Mouse (Mus musculus) left cerebral cortex, adult 18-20 months (tissue): ENCODE results near the gene Gm5460. TPM values are rescaled to one million over a fixed set of nuclear protein-coding genes. Genes with fewer than 3 reads are reported as not detected.

Experiments
- DNase-seq, 2 experiments: peaks; one replicate each; pipeline ENCODE4 v3.0.0; 2021 to 2022; ENCODE audit warnings: low spot score in 2 of 2, mixed read lengths in 1 of 2
- long read RNA-seq, 2 experiments: library from polyadenylated mRNA; stranded (forward); transcript quantifications; one replicate each; pipeline ENCODE4 v2.0.0; 2021
- total RNA-seq, 2 experiments: library from RNA; stranded (reverse); gene quantifications; 2 replicates each; pipeline ENCODE4 v1.2.3; 2021

Gm5460 gene
- total RNA-seq, result not detected
- long read RNA-seq, experiment 1, result 0 reads
- long read RNA-seq, experiment 2, result 0 reads

DNA sequence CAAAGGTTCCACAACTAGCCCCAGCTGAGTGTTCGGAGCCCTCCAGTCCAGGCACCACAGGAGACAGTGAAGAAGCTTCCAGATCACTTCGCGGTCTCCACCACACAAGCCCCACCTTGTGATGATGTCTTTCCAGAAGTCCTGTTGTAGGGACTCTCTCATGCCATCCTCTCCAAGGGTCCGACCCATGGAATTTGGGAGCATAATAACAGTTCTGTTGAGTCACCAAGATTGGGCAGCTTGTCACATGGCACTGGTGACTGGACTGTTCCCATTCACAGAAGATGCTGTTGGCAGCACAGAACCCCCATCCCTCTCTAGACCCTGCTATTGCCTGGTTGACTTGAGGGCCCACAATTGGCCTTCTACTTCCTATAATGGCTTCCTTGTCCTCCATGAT lies at the start of gene Gm5460:
TSS of gene Gm5460 (plus strand) at position 378 of the 400 bp plus-strand sequence.
- DNase-seq, result no peak

DNA sequence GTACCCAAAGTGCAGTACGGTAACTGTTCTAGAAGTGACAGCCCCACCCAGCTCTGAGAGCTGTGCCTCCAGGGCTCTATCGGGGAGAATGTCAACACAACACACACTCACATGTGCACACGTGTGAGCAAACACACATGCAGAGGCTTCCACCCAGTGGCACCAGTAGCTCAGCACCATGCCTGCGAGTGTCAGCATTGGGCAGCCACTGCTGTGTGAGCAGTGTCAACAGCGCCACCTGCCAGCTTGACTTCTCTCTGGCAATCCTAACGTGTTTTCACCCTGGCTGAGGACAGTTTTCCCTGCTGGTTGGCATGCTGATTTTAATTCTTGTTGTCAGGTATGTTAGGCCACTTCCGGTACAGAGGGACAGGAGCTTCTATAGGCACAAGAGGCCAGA lies 43.9 kb upstream of the Gm5460 start:
- DNase-seq, result no peak

DNA sequence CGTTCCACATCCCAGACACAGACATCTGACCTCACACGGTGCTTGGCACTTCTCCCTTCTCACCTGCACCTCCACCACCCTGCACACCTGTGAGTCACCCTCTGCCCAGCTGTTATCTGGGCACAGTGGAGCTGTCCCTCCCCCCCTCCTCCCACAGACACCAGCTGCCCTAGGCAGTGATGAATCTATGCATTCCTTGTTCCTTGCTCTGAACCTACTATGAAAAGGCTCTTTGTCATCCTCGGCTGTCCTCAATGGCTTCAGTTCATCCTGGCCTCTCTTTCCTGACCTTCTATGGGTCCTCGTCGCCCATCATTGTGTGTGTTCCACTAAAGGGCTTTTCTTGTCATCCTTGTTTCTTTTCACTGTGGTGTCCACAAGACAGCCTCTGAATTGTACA lies 41.8 kb upstream of the Gm5460 start:
- DNase-seq, result no peak

DNA sequence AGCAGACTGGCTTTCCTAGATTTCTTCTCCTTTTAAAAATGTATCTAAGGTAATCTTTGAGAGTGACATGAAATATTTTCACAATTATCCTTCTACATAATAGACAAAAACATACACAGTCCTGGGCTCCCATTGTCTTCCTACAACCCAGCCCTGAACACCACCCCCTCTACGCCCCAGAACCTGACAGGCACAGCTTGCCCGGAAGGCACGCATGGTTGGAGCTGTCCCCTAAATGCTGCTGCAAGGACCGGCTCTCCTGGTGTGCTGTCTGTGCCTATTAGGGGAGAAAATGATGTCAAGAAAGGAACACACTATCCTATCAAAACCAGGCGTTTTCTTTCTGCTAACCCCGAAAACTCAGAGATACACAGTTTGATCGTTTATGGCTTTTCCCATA lies 38.8 kb upstream of the Gm5460 start:
- DNase-seq, result no peak

DNA sequence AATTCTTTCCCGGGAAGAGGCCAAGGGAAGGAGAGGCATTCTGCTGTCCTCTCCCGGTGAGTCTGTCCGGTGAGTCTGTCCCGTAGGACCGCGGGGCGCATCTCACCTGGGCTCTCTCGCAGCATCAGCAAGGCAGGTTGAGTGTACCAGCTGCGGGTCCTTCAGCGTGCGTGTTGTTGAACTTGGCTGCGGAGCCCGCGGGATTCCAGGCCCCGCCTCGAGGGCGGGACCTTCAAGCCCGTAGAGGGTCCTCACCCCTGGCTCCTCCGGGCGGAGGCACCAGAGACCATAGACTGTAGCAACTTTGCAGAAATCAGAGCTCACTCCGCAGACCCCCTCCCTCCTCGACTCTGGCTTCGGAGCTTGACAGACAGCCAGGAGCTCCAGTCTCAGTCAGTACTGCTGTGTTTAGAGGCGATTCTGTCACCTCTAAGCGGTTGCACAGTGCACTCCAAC lies 37.9 kb upstream of the Gm5460 start, which contains the start of gene Zfp488:
TSS of gene Zfp488 (minus strand) at position 161 of the 456 bp plus-strand sequence.
- DNase-seq, result no peak

DNA sequence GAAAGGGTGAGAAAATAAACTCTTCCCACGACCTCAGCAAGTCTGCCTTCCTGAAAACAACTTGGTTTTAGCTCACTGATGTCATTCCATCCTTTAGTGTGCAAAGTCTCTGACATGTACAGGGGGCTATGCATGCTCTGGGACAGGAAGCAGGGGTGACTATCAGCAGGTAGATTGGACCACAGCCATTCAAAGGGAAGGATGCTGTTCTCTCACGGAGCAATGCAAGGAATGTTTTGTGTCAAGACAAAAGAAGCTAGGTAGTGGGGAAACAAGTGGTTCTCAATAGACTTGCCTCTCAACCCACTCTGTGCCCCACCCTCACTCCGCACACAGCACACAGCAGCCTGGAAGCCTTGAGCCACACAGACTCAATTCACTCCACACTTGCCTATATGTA lies 27.4 kb upstream of the Gm5460 start:
- no peak for DNase-seq

DNA sequence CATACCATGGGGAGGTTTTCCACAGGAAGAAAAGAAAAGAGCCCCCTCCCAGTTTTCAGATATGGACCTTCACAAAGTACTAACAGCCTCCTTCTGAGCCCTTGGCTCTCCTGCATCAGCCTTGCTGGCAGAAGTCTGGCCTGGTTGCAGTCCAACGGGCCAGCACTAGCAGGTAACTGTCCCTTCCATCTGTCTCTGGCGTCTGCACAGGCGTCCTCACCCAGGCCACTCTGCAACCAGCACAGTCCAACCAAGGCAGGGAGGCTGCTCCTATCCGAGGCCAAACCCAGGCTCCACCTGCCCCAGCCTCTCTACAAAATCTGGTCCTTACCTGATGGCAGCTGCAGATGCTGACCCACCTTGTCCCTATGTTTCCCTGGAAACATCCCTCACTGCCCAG lies 24.6 kb upstream of the Gm5460 start:
- DNase-seq, result no peak

DNA sequence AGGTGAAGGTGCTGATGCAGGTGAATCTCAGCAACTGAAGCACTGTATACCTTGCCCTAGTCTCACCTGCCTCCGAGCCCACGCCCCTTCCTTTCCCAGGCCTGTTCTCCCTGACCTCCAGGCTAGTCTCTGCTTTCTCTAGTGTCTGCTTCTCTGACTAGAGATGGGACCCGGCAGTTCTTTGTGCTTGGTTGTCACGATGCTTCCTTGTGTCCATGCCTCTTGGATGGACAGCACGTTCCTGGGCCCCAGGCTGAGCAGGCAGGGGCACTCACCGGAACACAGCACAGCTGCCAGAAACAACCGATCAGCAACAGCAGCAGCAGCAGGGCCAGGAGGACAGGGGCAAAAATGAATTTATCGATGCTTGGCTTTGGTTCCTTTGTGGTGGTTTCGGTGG lies 23.5 kb upstream of the Gm5460 start:
- no peak for DNase-seq

DNA sequence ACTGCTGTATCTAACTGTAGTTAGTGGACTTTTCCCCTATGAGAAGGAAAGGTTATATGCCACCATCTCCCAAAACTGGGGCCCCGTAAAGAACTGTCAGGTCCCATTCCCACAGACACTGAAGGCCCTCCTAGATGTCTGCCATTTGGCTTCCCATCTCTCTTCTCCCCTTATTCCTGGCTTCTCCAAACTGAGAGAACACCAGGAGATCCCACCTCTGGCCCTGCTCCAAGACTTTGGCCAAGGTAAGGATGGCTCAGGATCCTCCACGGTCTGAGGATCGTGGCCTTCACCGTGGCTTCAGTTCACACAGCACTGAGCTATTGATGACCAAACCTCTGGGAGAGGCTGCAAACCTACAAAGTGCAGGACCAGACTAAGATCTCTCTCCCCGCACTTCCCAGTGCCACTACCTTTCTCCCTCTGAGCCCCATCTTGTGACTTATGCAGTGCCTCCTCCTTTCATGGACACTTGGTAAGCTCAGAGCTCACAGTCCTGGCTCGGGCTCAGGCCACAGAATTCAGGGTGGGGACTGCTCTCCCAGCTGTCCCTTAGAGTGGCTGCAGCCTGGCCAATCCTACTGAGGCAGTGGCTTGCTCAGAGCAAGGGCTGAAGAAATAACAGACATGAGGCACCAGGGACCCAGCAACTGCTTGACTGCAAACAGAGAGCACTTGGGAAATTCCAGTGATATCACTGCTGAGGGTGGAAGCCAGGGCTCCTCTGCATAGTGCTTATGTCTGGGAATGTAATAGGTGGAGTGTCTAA lies 22.9 kb upstream of the Gm5460 start:
- no peak for DNase-seq

DNA sequence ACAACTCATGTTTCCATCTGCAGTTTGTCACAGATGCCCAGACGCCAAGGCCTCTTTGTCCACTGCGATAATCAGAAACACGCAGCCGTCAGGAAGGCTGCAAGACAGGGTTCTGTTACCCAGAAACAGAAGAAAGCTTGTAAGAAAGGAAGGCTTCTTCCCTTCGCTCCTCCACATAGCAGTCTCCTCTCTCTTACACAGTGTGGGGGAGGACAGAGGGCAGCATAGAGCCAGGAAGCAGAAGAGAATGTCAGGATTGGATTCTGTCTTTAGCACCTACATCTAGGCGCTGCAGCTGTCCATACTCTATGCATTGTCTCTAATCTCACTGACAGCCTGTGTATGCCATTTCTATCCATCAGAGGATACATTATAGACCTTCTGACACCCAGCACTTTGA lies 19.1 kb upstream of the Gm5460 start:
- DNase-seq, result no peak

DNA sequence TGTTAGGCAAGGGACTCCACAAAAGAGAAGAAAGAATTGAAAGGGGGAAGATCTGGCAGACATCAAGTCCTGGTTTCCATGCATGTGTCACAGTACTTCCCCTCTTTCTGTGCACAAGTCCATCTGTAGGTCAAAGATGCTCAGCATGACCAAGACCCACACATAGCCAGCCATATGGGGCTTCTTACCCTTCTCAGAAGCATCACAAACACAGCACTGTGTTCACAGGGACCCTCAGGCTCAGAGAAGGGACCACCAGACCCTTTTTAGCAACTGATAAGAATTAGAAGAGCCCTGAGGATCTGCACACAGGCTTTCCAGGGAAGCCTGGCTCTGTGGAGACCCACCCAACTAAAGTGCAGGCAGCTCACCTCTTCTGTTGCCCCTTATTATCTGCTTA lies 16.5 kb upstream of the Gm5460 start:
- no peak for DNase-seq

DNA sequence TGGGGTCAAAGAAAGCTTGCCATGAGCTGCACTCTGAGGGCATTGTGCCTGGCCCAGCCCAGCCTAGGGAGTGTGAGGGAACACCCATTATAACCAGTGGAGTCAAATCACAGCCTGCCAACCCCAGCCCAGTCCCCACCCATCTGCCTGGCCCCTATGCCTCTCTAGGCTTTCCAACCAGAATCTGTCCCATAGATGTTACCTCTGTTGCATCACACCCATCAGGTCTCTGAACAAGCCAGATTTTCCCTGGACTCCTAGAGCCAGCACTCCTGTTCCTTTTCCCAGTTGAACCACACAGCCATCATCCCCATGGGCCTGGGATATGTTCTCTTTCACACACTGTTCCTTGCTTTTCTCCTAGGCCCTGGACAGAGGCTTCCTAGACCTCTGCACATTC lies 15.1 kb upstream of the Gm5460 start:
- DNase-seq, result no peak

DNA sequence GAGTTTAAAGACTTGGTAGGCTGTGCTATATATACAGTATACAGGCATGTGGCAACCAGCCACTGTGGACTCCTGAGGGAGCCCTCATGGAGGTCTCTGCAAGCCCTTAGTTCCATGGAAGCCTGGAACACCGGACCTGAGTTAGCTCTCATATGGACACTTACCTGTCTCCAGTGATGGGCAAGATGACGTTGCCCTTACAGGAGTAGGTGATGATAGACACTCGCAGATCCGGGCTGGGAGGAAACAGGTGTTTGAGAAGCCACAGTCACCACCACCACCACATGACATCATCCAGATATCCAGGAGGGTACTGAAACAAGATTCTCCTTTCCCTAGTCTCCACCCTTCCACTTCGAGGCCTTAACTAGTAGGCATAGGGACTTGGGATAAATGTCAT lies 14.2 kb upstream of the Gm5460 start:
- no peak for DNase-seq

DNA sequence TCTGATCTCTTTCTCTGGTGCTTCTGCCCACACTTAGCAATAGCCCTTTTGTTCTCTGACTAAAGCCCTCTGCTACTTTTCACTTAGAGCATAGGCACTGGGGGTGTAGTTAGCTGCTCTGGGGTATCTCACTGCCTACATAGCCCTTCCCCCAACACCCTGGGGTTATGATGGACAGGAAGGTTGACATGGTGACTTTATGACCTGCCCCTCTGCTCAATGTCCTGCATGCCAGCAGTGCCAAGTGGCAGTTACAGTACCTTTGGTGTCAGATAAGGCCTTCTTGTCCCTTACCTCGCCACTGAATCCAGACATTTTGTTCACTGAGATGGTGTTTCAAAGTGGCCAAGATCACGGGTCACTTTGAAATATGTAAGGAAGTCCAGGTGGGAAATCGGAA lies 1.5 kb upstream of the Gm5460 start, which contains the start of gene Gm30083:
TSS of gene Gm30083 (minus strand) at position 120 of the 400 bp plus-strand sequence.
- no peak for DNase-seq

DNA sequence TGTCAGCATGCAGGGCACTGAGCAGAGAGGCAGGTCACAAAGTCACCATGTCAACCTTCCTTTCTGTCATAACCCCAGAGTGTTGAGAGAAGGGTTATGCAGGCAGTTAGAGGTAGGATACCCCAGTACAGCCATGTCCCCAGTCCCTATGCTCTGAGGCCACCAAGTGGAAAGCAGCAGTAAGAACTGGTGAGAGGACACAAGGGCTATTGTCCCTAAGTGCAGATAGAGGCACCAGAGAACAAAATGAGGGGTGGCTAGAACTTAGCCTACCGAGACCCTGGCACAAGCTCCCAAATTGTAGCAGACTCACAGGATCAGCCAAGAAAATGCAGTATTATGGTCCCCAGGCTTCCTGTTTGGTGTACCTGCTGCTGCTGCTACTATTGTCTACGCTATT lies 380 bp downstream of the Gm5460 start:
- DNase-seq, result no peak

DNA sequence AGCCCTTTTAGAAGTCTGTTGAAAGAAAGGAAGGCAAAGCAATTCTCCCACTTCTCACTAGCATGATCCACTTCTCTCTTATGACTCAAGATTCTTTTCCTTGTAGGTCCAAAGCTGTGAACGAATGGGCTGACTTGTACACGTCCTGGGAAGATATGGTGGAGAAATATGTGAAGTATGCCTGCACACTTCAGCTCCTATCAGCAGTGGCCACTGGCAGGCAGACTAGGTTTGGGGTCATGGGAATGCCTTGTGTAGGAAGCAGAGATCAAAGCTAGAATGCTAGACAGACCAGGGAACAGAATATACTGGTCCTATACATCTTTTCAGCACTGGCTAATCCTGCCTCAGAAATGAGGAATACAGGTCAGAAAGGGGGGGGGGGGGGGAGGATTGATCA lies 10.2 kb downstream of the Gm5460 start:
- DNase-seq, result no peak

DNA sequence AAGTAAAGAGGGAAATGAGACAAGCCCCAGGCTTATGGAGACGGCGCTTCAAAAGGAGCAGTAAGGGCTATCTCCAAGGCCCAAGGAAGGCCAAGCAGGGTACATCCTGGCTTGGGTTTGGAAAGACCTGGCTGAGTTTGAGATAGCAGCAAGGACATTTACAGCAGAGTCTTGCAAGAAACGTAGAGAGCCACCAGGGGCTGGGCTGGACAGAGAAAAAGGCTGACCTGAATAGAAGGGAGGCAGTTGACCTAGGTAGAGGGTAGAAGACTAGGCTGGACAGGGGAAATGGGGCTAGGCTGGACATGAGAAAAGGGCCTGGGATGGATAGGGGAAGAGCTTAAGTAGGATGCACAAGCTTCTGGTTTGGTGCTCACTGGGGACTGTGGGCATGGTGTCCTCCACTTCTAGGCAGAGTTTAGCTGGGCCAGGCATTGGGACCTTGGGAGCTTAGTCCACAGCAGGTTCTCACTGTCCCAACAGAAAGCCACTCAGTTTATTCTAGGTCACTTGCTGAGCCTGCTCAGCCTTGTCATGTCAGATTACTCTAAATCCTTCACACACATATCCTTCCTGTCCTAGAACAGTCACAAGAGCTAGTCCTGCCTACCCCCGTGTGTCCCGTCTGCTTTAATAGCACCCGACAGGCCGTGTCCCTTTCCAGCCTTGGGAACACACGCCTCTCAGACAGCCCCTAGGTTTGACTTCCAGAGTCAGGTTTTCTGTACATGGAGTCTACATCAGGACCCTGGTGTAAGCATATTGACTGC lies 17.5 kb downstream of the Gm5460 start:
- DNase-seq, result no peak

DNA sequence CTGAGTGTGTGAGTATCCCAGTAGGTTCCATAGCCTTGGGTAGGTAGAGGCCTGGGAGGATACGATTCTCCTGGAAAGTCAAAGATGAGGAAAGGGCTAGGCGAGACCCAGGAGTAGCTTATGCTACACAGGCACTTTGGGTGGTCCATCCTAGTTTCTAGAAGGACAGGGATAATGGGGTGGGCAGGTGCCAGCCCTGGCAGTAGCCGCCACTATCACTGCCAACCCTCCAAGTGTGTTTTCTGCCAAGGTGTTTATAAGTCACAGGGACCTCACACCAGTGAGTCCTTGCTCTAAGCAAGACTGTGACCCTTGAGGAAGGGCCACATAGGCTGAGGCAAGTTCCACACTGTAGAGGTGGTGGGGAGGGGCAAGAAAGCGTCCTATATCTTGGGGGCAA lies 24.7 kb downstream of the Gm5460 start:
- no peak for DNase-seq

DNA sequence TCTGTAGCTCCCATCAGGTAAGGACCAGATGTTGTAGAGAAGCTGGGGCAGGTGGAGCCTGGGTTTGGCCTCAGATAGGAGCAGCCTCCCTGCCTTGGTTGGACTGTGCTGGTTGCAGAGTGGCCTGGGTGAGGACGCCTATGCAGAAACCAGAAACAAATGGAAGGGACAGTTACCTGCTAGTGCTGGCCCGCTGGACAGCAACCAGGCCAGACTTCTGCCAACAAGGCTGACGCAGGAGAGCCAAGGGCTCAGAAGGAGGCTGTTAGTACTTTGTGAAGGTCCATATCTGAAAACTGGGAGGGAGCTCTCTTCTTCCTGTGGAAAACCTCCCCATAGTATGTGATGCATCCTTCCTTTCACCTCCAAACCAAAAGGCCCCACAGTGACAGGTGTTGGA lies 26.8 kb downstream of the Gm5460 start:
- no peak for DNase-seq

DNA sequence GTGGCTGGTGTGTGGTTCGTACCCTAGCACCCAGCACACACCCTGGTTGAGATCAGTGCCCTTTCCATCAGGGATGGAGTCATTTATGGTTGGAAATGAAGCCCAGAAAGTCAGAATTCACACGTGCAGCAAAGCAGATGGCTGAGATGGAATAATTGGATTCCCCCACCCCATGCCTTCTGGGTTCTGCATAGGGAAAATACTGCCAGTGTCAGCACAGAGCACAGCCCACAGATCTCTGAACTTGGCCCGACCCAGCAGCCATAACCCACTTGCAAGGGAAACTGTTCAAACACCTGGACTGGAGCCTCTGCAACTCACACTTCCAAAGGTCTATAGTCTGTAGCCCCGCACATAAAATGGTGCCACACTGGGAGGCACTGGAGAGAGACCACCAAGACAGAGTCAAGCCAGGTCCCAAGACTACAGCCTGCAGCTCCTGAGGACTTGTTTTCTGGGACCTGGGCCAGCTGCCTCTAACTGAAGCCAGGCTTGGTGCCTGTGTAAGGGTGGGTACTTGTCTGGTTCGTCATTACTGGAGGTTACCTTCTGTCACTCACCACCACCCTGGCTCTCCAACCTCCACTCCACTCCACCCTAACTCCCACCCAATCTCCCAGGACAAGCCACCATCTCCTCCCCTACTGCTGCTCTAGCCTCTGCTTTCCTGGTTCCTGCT lies 33.7 kb downstream of the Gm5460 start:
- DNase-seq, result no peak

DNA sequence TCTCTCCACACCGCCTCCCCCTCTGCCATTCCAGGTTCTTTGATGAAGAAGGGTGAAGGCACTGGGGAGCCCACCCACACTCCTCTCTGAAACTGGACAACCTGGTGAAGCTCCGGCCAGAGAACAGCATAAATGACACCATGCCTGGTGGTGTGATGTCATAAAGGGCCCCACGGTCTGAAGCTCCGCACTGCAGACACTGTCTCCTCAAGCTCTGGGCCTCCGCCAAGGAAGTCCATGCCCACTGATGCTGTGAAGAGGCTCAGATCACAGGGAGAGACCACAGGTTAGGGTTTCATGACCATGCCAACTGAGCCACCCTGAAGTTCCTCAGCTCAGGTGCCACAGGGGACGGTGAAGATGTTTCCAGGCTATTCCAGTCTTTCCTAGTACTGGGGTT lies 36.0 kb downstream of the Gm5460 start, which contains the start of gene Antxrl:
TSS of gene Antxrl (plus strand) at position 192 of the 400 bp plus-strand sequence.
- DNase-seq, result no peak

DNA sequence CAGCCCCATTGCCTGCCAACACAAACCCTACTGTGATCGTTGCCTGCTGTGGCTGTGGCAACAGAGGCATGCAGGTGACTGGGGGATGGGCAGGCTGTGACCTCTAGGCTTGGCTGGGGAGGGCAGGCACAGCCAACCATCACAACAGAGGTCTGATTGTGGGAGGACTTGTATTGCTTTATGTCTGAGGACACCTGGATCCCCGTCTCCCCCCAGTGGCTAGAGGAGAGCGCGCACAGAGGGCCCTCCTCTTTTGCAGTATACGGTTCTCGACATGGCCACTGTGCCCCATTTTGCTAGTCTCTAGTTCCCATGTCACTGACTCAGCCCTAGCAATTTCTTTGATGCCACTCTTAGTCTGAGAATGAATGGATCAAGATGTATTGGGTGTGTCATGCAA lies 55.1 kb downstream of the Gm5460 start:
- no peak for DNase-seq
